Mouse (Mus musculus): ENCODE results near the gene Jam3. TPM values are rescaled to one million over a fixed set of nuclear protein-coding genes. Genes with fewer than 3 reads are reported as not detected.

Jam3 gene
- polyA plus RNA-seq, 1 experiment from 2014 or later = 146 TPM

Other genes with a start within 250 kb of the Jam3 start
- gene Gm1110, start 232.3 kb downstream of the Jam3 start, polyA plus RNA-seq (2016; fragmentation: Nextera tagmentation; extraction: Ambion mirVana) = not detected in 2 replicates
- 44.2 and 46.8 TPM in 2 replicates for gene Acad8, start 155.9 kb downstream of the Jam3 start, polyA plus RNA-seq (2016; fragmentation: Nextera tagmentation; extraction: Ambion mirVana)
- gene Thyn1, start 155.7 kb downstream of the Jam3 start, polyA plus RNA-seq (2016; fragmentation: Nextera tagmentation; extraction: Ambion mirVana) = 173 and 183 TPM in 2 replicates
- gene Vps26b, start 125.4 kb downstream of the Jam3 start, polyA plus RNA-seq (2016; fragmentation: Nextera tagmentation; extraction: Ambion mirVana) = 35.8 and 36.2 TPM in 2 replicates
- gene Ncapd3, start 125.2 kb downstream of the Jam3 start, polyA plus RNA-seq (2016; fragmentation: Nextera tagmentation; extraction: Ambion mirVana) = 38.7 and 40.7 TPM in 2 replicates
- 6.3 and 6.8 TPM in 2 replicates for gene Igsf9b, start 143.8 kb upstream of the Jam3 start, polyA plus RNA-seq (2016; fragmentation: Nextera tagmentation; extraction: Ambion mirVana)
- not detected in 2 replicates for gene Spata19, start 241.4 kb upstream of the Jam3 start, polyA plus RNA-seq (2016; fragmentation: Nextera tagmentation; extraction: Ambion mirVana)

Measured in forebrain, embryonic 10.5 days (tissue).